In the genomic region with DNA sequence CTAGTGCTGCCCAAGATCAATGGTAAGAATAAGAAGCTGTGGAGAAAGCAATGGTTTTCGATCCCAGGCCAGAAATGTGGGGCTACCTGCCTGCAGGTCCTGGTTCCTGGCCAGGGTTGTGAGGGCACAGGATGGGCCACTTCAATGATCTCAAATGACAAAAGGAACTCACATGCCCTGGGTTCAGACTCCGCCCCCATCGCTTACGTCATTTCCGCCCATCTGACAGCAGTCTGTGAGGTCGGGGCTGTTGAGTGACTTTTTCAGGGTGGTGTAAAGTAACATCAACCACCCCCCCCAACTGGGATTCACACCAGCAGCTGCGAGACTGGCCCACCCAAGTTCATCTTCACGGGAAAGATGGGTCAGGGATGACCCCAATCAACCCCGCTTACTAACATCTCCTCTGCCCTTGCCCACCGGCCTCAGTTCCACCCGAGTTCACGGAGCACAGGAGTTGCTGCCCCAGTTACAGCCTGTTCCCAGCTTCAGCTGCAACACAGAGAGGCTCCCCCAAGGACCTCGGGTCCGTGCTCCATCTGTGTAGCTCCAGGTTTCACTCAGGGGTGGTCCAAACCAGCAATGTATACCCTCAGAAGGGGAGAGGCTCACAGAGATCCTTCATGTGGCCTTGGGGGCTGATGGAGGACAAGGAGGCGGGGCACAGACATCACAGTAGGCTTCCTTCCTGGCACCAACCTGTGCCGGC, we compare ENCODE assay signal across 31 mouse cellular contexts. TPM values are rescaled to one million over a fixed set of nuclear protein-coding genes. Genes with fewer than 3 reads are reported as not detected.
DNase-seq lines count a peak whose midpoint lies in the region; ATAC-seq and TF ChIP-seq lines count a peak whose summit lies in the region.
"Had no signal": no experiment of that assay in that cellular context is flagged by ENCODE, and none has a peak within 500 bp of the region (broad histone marks: within the 10 kb centered on the region; RNA-seq: fewer than 3 reads in every experiment).

No protein-coding gene starts in this region.

- no peak overlapping the region for H3K4me2 ChIP-seq in intestine, embryonic 16.5 days (ENCODE audit: low read depth, low read length)
- H3K4me2 ChIP-seq: forebrain, embryonic 15.5 days; heart, embryonic 15.5 days; intestine, embryonic 15.5 days; midbrain, embryonic 15.5 days; neural tube, embryonic 12.5 days had no signal

- H3K36me3 ChIP-seq in testis, adult 2 months (ENCODE audit: control insufficient read depth, insufficient read depth, low read length), result no peaks in the 10 kb centered on the region
- no peaks in the 10 kb centered on the region for H3K36me3 ChIP-seq in embryonic facial prominence, embryonic 10.5 days (replicated peaks)
- no peaks in the 10 kb centered on the region for H3K36me3 ChIP-seq in intestine, embryonic 16.5 days (ENCODE audit: control insufficient read depth, insufficient read depth, low read length)
- H3K36me3 ChIP-seq: forebrain, embryonic 15.5 days; G1E; heart, embryonic 15.5 days; intestine, embryonic 15.5 days; midbrain, embryonic 15.5 days; neural tube, embryonic 12.5 days had no signal

- DNase-seq in embryo, embryonic 10.5 days (ENCODE audit: low spot score), result peak; percentile 33
- no peak for DNase-seq in embryo, embryonic 11 days
- no peak for DNase-seq in testis, postnatal 14 days (ENCODE audit: low spot score)
- DNase-seq in embryonic facial prominence, embryonic 10.5 days (ENCODE audit: low spot score), result no peak
- no peak for DNase-seq in urinary bladder, postnatal 14 days (ENCODE audit: low spot score)
- DNase-seq: adrenal gland, postnatal 10 days; cerebellum, adult 2 months; cerebellum, postnatal 25 days; gastrocnemius, postnatal 25 days; heart, postnatal 4 days; kidney, adult 9 months; kidney, postnatal 14 days; lung, adult 18-20 months; right cerebral cortex, postnatal 14 days; spleen, adult 18-20 months; thymus, adult 18-20 months had no signal

- WGBS in embryonic facial prominence, embryonic 10.5 days, result 63% methylated on average over 16 of the region's 16 CpGs
- 62% methylated on average over 16 of the region's 16 CpGs for WGBS in intestine, embryonic 16.5 days

- H3K27me3 ChIP-seq in testis, adult 2 months (ENCODE audit: control insufficient read depth, insufficient read depth, low read length), result no peaks in the 10 kb centered on the region
- H3K27me3 ChIP-seq in embryonic facial prominence, embryonic 10.5 days (replicated peaks; ENCODE audit: low read depth, poor library complexity, severe bottlenecking), result peaks cover 11% of the 10 kb centered on the region
- no peaks in the 10 kb centered on the region for H3K27me3 ChIP-seq in intestine, embryonic 16.5 days (replicated peaks; ENCODE audit: control insufficient read depth, insufficient read depth, low read length)
- H3K27me3 ChIP-seq: forebrain, embryonic 15.5 days; intestine, embryonic 15.5 days; midbrain, embryonic 15.5 days; neural tube, embryonic 12.5 days; Patski had no signal

- peak overlapping the region; percentile 11 for H3K4me3 ChIP-seq in testis, adult 2 months (ENCODE audit: control insufficient read depth, low read depth, low read length)
- H3K4me3 ChIP-seq in embryonic facial prominence, embryonic 10.5 days, result no peak overlapping the region
- no peak overlapping the region for H3K4me3 ChIP-seq in intestine, embryonic 16.5 days (ENCODE audit: low read length)
- H3K4me3 ChIP-seq: forebrain, embryonic 15.5 days; heart, embryonic 15.5 days; intestine, embryonic 15.5 days; megakaryocyte, embryonic 14.5 days; midbrain, embryonic 15.5 days; neural tube, embryonic 12.5 days had no signal

- no peak for TF ChIP-seq CTCF in testis, adult 2 months (IDR thresholded peaks at IDR 0.05; ENCODE audit: control insufficient read depth, insufficient read depth, insufficient replicate concordance, low read depth, low read length)

- H3K27ac ChIP-seq in testis, adult 2 months (ENCODE audit: control insufficient read depth, insufficient read depth, low read depth, low read length), result no peak overlapping the region
- peak overlapping the region; percentile 51 for H3K27ac ChIP-seq in embryonic facial prominence, embryonic 10.5 days (replicated peaks)
- no peak overlapping the region for H3K27ac ChIP-seq in intestine, embryonic 16.5 days (ENCODE audit: low read length)
- H3K27ac ChIP-seq: forebrain, embryonic 15.5 days; heart, embryonic 15.5 days; intestine, embryonic 15.5 days; midbrain, embryonic 15.5 days; neural tube, embryonic 12.5 days had no signal

- TF ChIP-seq POLR2A in testis, adult 2 months (IDR thresholded peaks at IDR 0.05; ENCODE audit: control insufficient read depth, low read depth, low read length), result no peak

- no peak overlapping the region for H3K9ac ChIP-seq in intestine, embryonic 16.5 days (ENCODE audit: low read depth, low read length)
- H3K9ac ChIP-seq: forebrain, embryonic 15.5 days; heart, embryonic 15.5 days; intestine, embryonic 15.5 days; midbrain, embryonic 15.5 days; neural tube, embryonic 12.5 days had no signal

- H3K4me1 ChIP-seq in testis, adult 2 months (ENCODE audit: control insufficient read depth, insufficient read depth, low read length), result peaks cover 9% of the 10 kb centered on the region
- H3K4me1 ChIP-seq in embryonic facial prominence, embryonic 10.5 days, result peaks cover 33% of the 10 kb centered on the region
- no peaks in the 10 kb centered on the region for H3K4me1 ChIP-seq in intestine, embryonic 16.5 days (ENCODE audit: control insufficient read depth, insufficient read depth, low read length)
- H3K4me1 ChIP-seq: forebrain, embryonic 15.5 days; intestine, embryonic 15.5 days had no signal

- H3K9me3 ChIP-seq in embryonic facial prominence, embryonic 10.5 days, result no peaks in the 10 kb centered on the region
- H3K9me3 ChIP-seq in intestine, embryonic 16.5 days (ENCODE audit: control insufficient read depth, low read length), result no peaks in the 10 kb centered on the region
- H3K9me3 ChIP-seq: forebrain, embryonic 15.5 days; G1E; heart, embryonic 15.5 days; intestine, embryonic 15.5 days; megakaryocyte, embryonic 14.5 days; midbrain, embryonic 15.5 days; neural tube, embryonic 12.5 days had no signal

- no peak for ATAC-seq in intestine, embryonic 16.5 days
- ATAC-seq: activated CD4-positive, CD25-positive, alpha-beta regulatory T cell, adult 4 months; CD4-positive, CD25-positive, alpha-beta regulatory T cell, adult 4 months; forebrain, embryonic 15.5 days; hindbrain, embryonic 16.5 days; intestine, embryonic 15.5 days; midbrain, embryonic 15.5 days; Patski had no signal

RNA-seq across cellular contexts. Expression of a gene that starts 23.8 kb away (rescaled TPM):
- polyA plus RNA-seq in testis, adult 2 months (2012; rRNA removed), result 60.2 and 67.8 TPM in 2 replicates
- polyA plus RNA-seq in embryonic facial prominence, embryonic 10.5 days (2016; fragmentation: Nextera tagmentation; extraction: Ambion mirVana), result not detected in 2 replicates
- polyA plus RNA-seq in intestine, embryonic 16.5 days (2015; fragmentation: Nextera tagmentation; extraction: Ambion mirVana), result not detected in 2 replicates
- polyA plus RNA-seq: activated CD4-positive, CD25-positive, alpha-beta regulatory T cell, adult 4 months; CD4-positive, CD25-positive, alpha-beta regulatory T cell, adult 4 months; cerebellum, adult 2 months; forebrain, embryonic 15.5 days; G1E; heart, embryonic 15.5 days; hindbrain, embryonic 16.5 days; intestine, embryonic 15.5 days; limb, embryonic 11.5 days; liver, adult 2 months; midbrain, embryonic 15.5 days; neural tube, embryonic 12.5 days had no signal

RNA-seq across cellular contexts. Expression of a gene that starts 24.6 kb away (rescaled TPM):
- polyA plus RNA-seq in testis, adult 2 months (2012; rRNA removed), result 14.9 and 17.2 TPM in 2 replicates
- 1.9 and 3.4 TPM in 2 replicates for polyA plus RNA-seq in embryonic facial prominence, embryonic 10.5 days (2016; fragmentation: Nextera tagmentation; extraction: Ambion mirVana)
- 3.8 and 4.6 TPM in 2 replicates for polyA plus RNA-seq in intestine, embryonic 16.5 days (2015; fragmentation: Nextera tagmentation; extraction: Ambion mirVana)
- polyA plus RNA-seq: G1E had no signal

RNA-seq across cellular contexts. Expression of a gene that starts 52.6 kb away (rescaled TPM):
- 2.8 and 3.7 TPM in 2 replicates for polyA plus RNA-seq in testis, adult 2 months (2012; rRNA removed)
- 3.1 TPM in 2 replicates for polyA plus RNA-seq in embryonic facial prominence, embryonic 10.5 days (2016; fragmentation: Nextera tagmentation; extraction: Ambion mirVana)
- polyA plus RNA-seq in intestine, embryonic 16.5 days (2015; fragmentation: Nextera tagmentation; extraction: Ambion mirVana), result 2.8 and 2.9 TPM in 2 replicates
- polyA plus RNA-seq: activated CD4-positive, CD25-positive, alpha-beta regulatory T cell, adult 4 months; CD4-positive, CD25-positive, alpha-beta regulatory T cell, adult 4 months; G1E had no signal

Comparison
In these comparisons a context has a peak if more than half of its experiments do, and no peak if none do; other contexts are left out.
1. RNA of a gene that starts 23.8 kb away (polyA plus RNA-seq): 60.2 to 67.8 TPM in testis, adult 2 months; not detected in embryonic facial prominence, embryonic 10.5 days and not detected in intestine, embryonic 16.5 days; every median in the first group is over 10 times any median in the second.